Mouse (Mus musculus) kidney, adult 18-20 months (tissue): ENCODE data around the gene Gpr61.

Experiments used
- DNase-seq: peaks from one replicate; pipeline ENCODE4 v3.0.0; 2021

The Gpr61 gene

GRCm38 (mm10) chr3:108126327-108126726 lies 28.4 kb downstream of the Gpr61 start:
- DNase-seq: no peak

DNA sequence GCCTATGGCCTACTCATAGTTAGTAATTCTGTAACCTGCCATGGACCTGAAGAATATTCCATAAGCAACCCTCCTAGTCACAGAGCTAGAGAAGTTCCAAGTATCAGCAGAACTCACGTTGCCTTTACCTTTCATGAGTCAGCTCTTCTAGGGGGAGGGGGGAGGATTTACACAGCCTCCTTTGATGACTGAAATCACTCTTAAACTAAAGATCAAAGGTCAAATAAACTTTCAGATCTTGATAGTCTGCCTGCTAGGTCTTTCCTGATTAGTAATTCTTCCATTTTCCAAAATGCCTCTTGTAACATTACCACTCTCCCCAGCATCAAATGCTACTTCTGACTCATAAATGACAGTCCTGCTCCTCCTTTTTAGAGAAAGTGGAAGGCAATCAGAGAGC lies 30.6 kb downstream of the Gpr61 start:
- DNase-seq: no peak

DNA sequence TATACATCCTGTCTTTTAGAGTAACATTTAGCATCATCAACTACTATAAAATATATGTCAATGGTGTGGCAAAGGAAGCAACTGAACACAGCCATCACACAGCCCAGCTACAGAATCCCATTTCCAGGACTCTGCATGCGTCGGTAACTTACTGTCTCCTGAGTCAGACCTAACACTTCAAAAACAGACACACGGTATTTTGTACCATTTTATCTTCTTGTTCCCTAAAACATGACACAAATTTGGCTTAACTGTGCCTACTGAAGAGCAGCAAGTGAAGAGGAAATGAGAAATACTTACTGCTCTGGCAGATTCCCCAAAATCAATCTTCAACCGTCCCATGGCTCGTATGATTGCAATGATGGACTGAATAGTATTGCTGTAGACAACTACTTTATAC lies 31.4 kb downstream of the Gpr61 start:
- DNase-seq: no peak

- no peak for DNase-seq
These were observed 33.6 kb downstream of the Gpr61 start for GRCm38 (mm10) chr3:108121101-108121500.

- no peak for DNase-seq
These were observed 37.2 kb downstream of the Gpr61 start for GRCm38 (mm10) chr3:108117465-108117864.

GRCm38 (mm10) chr3:108113591-108114289 lies 40.9 kb downstream of the Gpr61 start:
- DNase-seq: no peak

GRCm38 (mm10) chr3:108112666-108113065 lies 42.0 kb downstream of the Gpr61 start:
- no peak for DNase-seq

GRCm38 (mm10) chr3:108112246-108112645 lies 42.4 kb downstream of the Gpr61 start:
- no peak for DNase-seq

DNA sequence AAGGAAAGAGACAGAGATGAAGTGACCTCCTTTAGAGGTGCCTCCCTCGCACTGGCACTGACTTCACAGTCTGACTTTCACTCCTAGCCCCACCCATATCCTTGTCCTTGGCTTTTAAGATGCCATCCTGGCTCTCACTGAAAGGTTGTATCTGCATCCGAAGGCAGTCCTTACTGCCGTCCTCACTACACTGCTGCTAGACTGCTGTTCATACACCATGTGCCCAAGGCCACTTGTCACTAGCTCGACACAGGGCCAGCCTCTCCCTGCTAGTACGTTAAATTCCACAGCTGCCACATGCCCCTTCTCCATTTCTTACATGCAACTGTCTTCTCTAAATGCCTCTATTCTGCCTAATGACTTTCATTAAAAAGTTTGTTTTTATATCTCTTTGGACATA lies 43.4 kb downstream of the Gpr61 start:
- no peak for DNase-seq

- DNase-seq: no peak
These were observed 49.4 kb downstream of the Gpr61 start for GRCm38 (mm10) chr3:108105281-108105680.

DNA sequence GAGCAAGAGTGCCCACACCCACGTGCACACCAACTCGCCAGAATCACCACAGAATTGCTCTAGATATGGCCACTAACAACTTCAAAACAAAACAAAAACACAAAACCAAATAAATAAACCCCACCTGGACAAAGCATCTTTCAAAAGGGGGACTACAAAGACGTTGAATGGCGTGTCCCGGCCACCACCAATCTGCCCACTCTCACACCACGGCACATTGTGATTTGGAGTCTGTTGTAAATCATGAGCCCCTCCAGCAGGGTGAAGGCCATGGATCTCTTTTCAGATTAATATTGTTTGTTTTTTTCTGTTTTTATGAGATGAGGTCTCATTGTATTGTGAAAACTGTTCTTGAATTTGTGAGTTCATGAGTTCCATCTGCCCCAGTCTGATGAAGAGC lies 52.6 kb downstream of the Gpr61 start:
- DNase-seq: no peak

DNA sequence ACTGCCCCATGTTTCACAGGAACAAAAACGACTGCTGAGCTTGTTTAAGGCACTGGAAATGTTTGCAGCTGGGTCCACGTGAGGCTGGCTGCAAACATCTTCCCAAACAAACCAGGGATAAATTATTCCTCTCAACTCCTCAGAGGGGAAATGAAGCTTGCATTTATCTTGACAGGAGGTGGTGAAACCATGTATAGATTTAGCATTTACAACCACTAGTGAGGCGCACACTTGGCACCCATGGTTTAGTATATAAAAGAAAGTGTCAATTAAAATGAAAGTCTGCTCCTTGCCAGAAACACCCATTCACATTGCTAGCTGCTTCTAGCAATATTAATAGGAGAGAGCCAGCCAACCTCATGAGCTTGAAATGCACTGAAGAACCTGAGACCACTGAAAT lies 53.1 kb downstream of the Gpr61 start:
- no peak for DNase-seq
